Mouse (Mus musculus) urinary bladder, postnatal 0 days (tissue): Measurements from ENCODE around the gene Tas2r126. TPM values are rescaled to one million over a fixed set of nuclear protein-coding genes. Genes with fewer than 3 reads are reported as not detected.

ENCODE experiments used
- polyA plus RNA-seq: library from polyadenylated mRNA; unstranded; fragments of >200 nt; fragmentation: Nextera tagmentation; extraction: Ambion mirVana; gene quantifications from 2 replicates; pipeline ENCODE4 v1.2.1, GENCODE M21; 2015

The Tas2r126 gene
- polyA plus RNA-seq = not detected in 2 replicates

GRCm38 (mm10) chr6:42434446-42434845 lies at the start of gene Tas2r126:
Gene Tas2r126, plus strand, starts transcription at chr6:42434535.

GRCm38 (mm10) chr6:42399938-42400337 lies 34.4 kb upstream of the Tas2r126 start, which contains the start of gene Tas2r143:
Gene Tas2r143, plus strand, starts transcription at chr6:42400238.

GRCm38 (mm10) chr6:42405134-42405533 lies 29.2 kb upstream of the Tas2r126 start, which contains the start of gene Tas2r135:
Gene Tas2r135, plus strand, starts transcription at chr6:42405434.

GRCm38 (mm10) chr6:42465096-42465495 lies 30.8 kb downstream of the Tas2r126 start, which contains the start of gene Olfr458:
Gene Olfr458, minus strand, starts transcription at chr6:42465196.

GRCm38 (mm10) chr6:42476235-42476634 lies 41.9 kb downstream of the Tas2r126 start, which contains the start of gene Olfr457:
Gene Olfr457, minus strand, starts transcription at chr6:42476335.

Other genes with a start within 250 kb of the Tas2r126 start
- not detected in 2 replicates for gene Tas2r144, start 219.2 kb upstream of the Tas2r126 start, polyA plus RNA-seq
- gene Gstk1, start 188.6 kb upstream of the Tas2r126 start, polyA plus RNA-seq = 12.8 and 13.9 TPM in 2 replicates
- gene Tmem139, start 172.6 kb upstream of the Tas2r126 start, polyA plus RNA-seq = 1.3 and 1.8 TPM in 2 replicates
- gene Casp2, start 169.6 kb upstream of the Tas2r126 start, polyA plus RNA-seq = 16.1 and 16.6 TPM in 2 replicates
- not detected in 2 replicates for gene Clcn1, start 147.8 kb upstream of the Tas2r126 start, polyA plus RNA-seq
- 0.08 and 0.11 TPM in 2 replicates for gene Fam131b, start 109.9 kb upstream of the Tas2r126 start, polyA plus RNA-seq
- gene Zyx, start 84.9 kb upstream of the Tas2r126 start, polyA plus RNA-seq = 195 and 229 TPM in 2 replicates
- 11.4 and 12.5 TPM in 2 replicates for gene Epha1, start 61.3 kb upstream of the Tas2r126 start, polyA plus RNA-seq
- gene Tas2r143, start 34.3 kb upstream of the Tas2r126 start, polyA plus RNA-seq = not detected in 2 replicates
- not detected in 2 replicates for gene Tas2r135, start 29.1 kb upstream of the Tas2r126 start, polyA plus RNA-seq
- gene Olfr458, start 30.7 kb downstream of the Tas2r126 start, polyA plus RNA-seq = 0.07 TPM in 1 of 2 replicates, not detected in the other
- gene Olfr457, start 41.8 kb downstream of the Tas2r126 start, polyA plus RNA-seq = 0.05 TPM in 1 of 2 replicates, not detected in the other
- gene Olfr456, start 52.7 kb downstream of the Tas2r126 start, polyA plus RNA-seq = 0.12 TPM in 1 of 2 replicates, not detected in the other
- gene Olfr455, start 113.1 kb downstream of the Tas2r126 start, polyA plus RNA-seq = not detected in 2 replicates
- not detected in 2 replicates for gene Tcaf3, start 163.2 kb downstream of the Tas2r126 start, polyA plus RNA-seq
- 4.2 and 4.5 TPM in 2 replicates for gene Tcaf2, start 210.7 kb downstream of the Tas2r126 start, polyA plus RNA-seq